Mouse (Mus musculus) limb, embryonic 13.5 days (tissue): ENCODE measurements around the gene Sp7. TPM values are rescaled to one million over a fixed set of nuclear protein-coding genes. Genes with fewer than 3 reads are reported as not detected.

ENCODE experiments used
- polyA plus RNA-seq: library from polyadenylated mRNA; unstranded; fragments of >200 nt; fragmentation: Nextera tagmentation; extraction: Ambion mirVana; gene quantifications from 2 replicates; pipeline ENCODE4 v1.2.1, GENCODE M21; 2015

Sp7 gene
- polyA plus RNA-seq, 1 experiment from 2014 or later = 7.4 TPM

Other genes starting within 250 kb of the Sp7 start
- 22.9 and 23.2 TPM in 2 replicates for gene Spryd3, start 230.9 kb downstream of the Sp7 start, polyA plus RNA-seq
- 3.9 and 4.4 TPM in 2 replicates for gene Igfbp6, start 222.8 kb downstream of the Sp7 start, polyA plus RNA-seq
- 0.20 and 0.27 TPM in 2 replicates for gene Soat2, start 216.7 kb downstream of the Sp7 start, polyA plus RNA-seq
- gene Zfp740, start 163.9 kb downstream of the Sp7 start, polyA plus RNA-seq = 74.2 and 82.6 TPM in 2 replicates
- gene Csad, start 162.5 kb downstream of the Sp7 start, polyA plus RNA-seq = 75.2 and 82.1 TPM in 2 replicates
- gene Itgb7, start 135.2 kb downstream of the Sp7 start, polyA plus RNA-seq = 3.2 and 3.5 TPM in 2 replicates
- gene Rarg, start 109.7 kb downstream of the Sp7 start, polyA plus RNA-seq = 131 and 145 TPM in 2 replicates
- gene Gm9918, start 96.6 kb downstream of the Sp7 start, polyA plus RNA-seq = 1.1 and 1.3 TPM in 2 replicates
- gene Mfsd5, start 87.7 kb downstream of the Sp7 start, polyA plus RNA-seq = 64.7 and 65.8 TPM in 2 replicates
- gene Espl1, start 70.9 kb downstream of the Sp7 start, polyA plus RNA-seq = 23.7 and 32.2 TPM in 2 replicates
- gene Pfdn5, start 41.1 kb downstream of the Sp7 start, polyA plus RNA-seq = 431 and 451 TPM in 2 replicates
- 110 and 116 TPM in 2 replicates for gene Myg1, start 35.5 kb downstream of the Sp7 start, polyA plus RNA-seq
- gene Aaas, start 16.4 kb downstream of the Sp7 start, polyA plus RNA-seq = 75.9 and 76.6 TPM in 2 replicates
- 11.6 and 12.0 TPM in 2 replicates for gene Sp1, start 39.0 kb upstream of the Sp7 start, polyA plus RNA-seq
- 0.23 and 0.36 TPM in 2 replicates for gene Amhr2, start 78.2 kb upstream of the Sp7 start, polyA plus RNA-seq
- gene Prr13, start 91.8 kb upstream of the Sp7 start, polyA plus RNA-seq = 59.5 and 62.6 TPM in 2 replicates
- 262 and 273 TPM in 2 replicates for gene Pcbp2, start 103.4 kb upstream of the Sp7 start, polyA plus RNA-seq
- gene Gm10337, start 136.5 kb upstream of the Sp7 start, polyA plus RNA-seq = 2.5 and 7.5 TPM in 2 replicates
- gene Map3k12, start 149.9 kb upstream of the Sp7 start, polyA plus RNA-seq = 22.4 and 24.5 TPM in 2 replicates
- 101 and 107 TPM in 2 replicates for gene Tarbp2, start 151.0 kb upstream of the Sp7 start, polyA plus RNA-seq
- gene Npff, start 157.8 kb upstream of the Sp7 start, polyA plus RNA-seq = 2.9 and 3.4 TPM in 2 replicates